Mouse (Mus musculus) 416B (cell line): ENCODE measurements at regions not wholly inside any gene's neighbourhood (a gene's known extent, or its start where the extent isn't known, plus 50 kb on each side); places are given as distances from the start of the nearest gene placed in this dataset.

Experiments used
- DNase-seq: peaks from one replicate; pipeline ENCODE4 v3.0.0; 2011; ENCODE audit warnings: low read depth

GRCm38 (mm10) chr15:29356395-29356794, 816.0 kb upstream of the Ctnnd2 start:
- DNase-seq = no peak

- DNase-seq = no peak
Observed at GRCm38 (mm10) chr15:29399881-29400280, 772.5 kb upstream of the Ctnnd2 start.

- no peak for DNase-seq
Observed at GRCm38 (mm10) chr15:29433033-29433739, 739.2 kb upstream of the Ctnnd2 start.

GRCm38 (mm10) chr15:29437699-29438326, 734.6 kb upstream of the Ctnnd2 start:
- DNase-seq = peak; percentile 5

- DNase-seq = no peak
Observed at GRCm38 (mm10) chr15:29447876-29448275, 724.5 kb upstream of the Ctnnd2 start.

GRCm38 (mm10) chr15:29485136-29485535, 687.3 kb upstream of the Ctnnd2 start:
- no peak for DNase-seq

GRCm38 (mm10) chr15:29529974-29530373, 642.4 kb upstream of the Ctnnd2 start:
- DNase-seq = no peak

GRCm38 (mm10) chr15:29568411-29568810, 604.0 kb upstream of the Ctnnd2 start:
- no peak for DNase-seq
